Mouse (Mus musculus) neural tube, embryonic 11.5 days (tissue): ENCODE measurements at regions not wholly inside any gene's neighbourhood (a gene's known extent, or its start where the extent isn't known, plus 50 kb on each side); places are given as distances from the start of the nearest gene placed in this dataset.
"Not testable (repeated sequence)": the region's sequence is repeated elsewhere in the genome, so short reads cannot be mapped to it uniquely, and the experiment has no call there.

Source experiments
- ATAC-seq: fragments of 200-750 bp; cut with Nextera tagmentation; 2 replicates; pipeline ENCODE4 v1.8.0; 2017; ENCODE audit warnings: moderate number of reproducible peaks, mild to moderate bottlenecking, moderate TSS enrichment, moderate library complexity; ENCODE audit not compliant: insufficient read depth, low FRiP score, low TSS enrichment
- DNase-seq: peaks from one replicate; pipeline ENCODE4 v3.0.0-alpha.2; 2015; ENCODE audit warnings: low spot score
- H3K27ac ChIP-seq: fragments of 300-500 bp; sonication (generic); 2 replicates; pipeline ENCODE4 v1.5.1; 2014; ENCODE audit warnings: low read depth, mild to moderate bottlenecking, low read length
- H3K27me3 ChIP-seq: fragments of 300-500 bp; sonication (generic); 2 replicates; pipeline ENCODE4 v1.6.1; 2014; ENCODE audit warnings: mild to moderate bottlenecking, low read length, mixed read lengths; ENCODE audit not compliant: control insufficient read depth, insufficient read depth
- H3K36me3 ChIP-seq: fragments of 300-500 bp; sonication (generic); 2 replicates; pipeline ENCODE4 v1.6.1; 2014; ENCODE audit warnings: mild to moderate bottlenecking, low read length, moderate library complexity, mixed read lengths; ENCODE audit not compliant: control insufficient read depth, insufficient read depth
- H3K4me1 ChIP-seq: fragments of 300-500 bp; sonication (generic); 2 replicates; pipeline ENCODE4 v1.6.1; 2014; ENCODE audit warnings: low read length, mixed read lengths; ENCODE audit not compliant: control insufficient read depth, insufficient read depth
- H3K4me2 ChIP-seq: fragments of 300-500 bp; sonication (generic); 2 replicates; pipeline ENCODE4 v1.6.1; 2014; ENCODE audit warnings: low read depth, mild to moderate bottlenecking, moderate library complexity
- H3K4me3 ChIP-seq: fragments of 300-500 bp; sonication (generic); 2 replicates; pipeline ENCODE4 v1.5.1; 2014; ENCODE audit warnings: low read depth, low read length
- H3K9ac ChIP-seq: fragments of 300-500 bp; sonication (generic); 2 replicates; pipeline ENCODE4 v1.6.1; 2014; ENCODE audit warnings: mild to moderate bottlenecking, low read length
- H3K9me3 ChIP-seq: fragments of 300-500 bp; sonication (generic); 2 replicates; pipeline ENCODE4 v1.6.1; 2016; ENCODE audit warnings: low read length; ENCODE audit not compliant: control insufficient read depth
- WGBS: fragments of 180-500 bp; shearing (Covaris S2); extraction: QIAGEN DNeasy Blood & Tissue Kit; methylation state at CpG from one replicate; pipeline ENCODE4 v1.1.7; 2014; 5-methylcytosine and 5-hydroxymethylcytosine counted together

- 70% methylated on average over 6 of the region's 6 CpGs for WGBS
- H3K27ac ChIP-seq, DNase-seq, H3K4me3 ChIP-seq, H3K36me3 ChIP-seq, H3K27me3 ChIP-seq, ATAC-seq, H3K9ac ChIP-seq, H3K9me3 ChIP-seq, H3K4me2 ChIP-seq, H3K4me1 ChIP-seq: not testable (repeated sequence)
Measured at GRCm38 (mm10) chr6:133724627-133725026, 128.9 kb downstream of the Kap start.

DNA sequence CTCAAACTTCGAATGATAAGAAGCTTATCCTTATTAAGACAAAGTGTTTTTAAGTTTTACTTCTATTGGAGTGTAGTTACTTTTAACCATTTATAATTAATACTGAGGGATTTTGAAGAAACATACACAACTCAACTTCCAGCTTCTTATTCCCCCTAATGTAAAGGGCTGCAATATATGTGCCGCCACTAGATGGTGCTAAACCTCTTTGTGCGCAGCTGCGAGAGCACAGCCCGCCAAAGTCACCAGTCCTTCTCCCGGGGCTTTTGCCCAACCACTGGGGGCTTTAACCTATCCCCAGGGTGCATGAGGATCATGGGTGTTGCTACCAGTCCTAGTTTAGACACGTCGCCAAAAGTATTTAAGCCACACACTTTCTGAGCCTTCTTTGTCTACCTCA is 146.8 kb downstream of the Kap start:
- not testable (repeated sequence) for H3K27ac ChIP-seq, H3K4me3 ChIP-seq, H3K36me3 ChIP-seq, H3K9me3 ChIP-seq, ATAC-seq, H3K27me3 ChIP-seq, H3K4me2 ChIP-seq, H3K4me1 ChIP-seq, H3K9ac ChIP-seq
- under 1% methylated on average over 8 of the region's 8 CpGs for WGBS
- DNase-seq, result peak; percentile 45

GRCm38 (mm10) chr6:133701625-133702024 is 151.9 kb downstream of the Kap start:
- DNase-seq, result no peak
- Histone ChIP-seq H3K4me2 (no peak overlapping the region), H3K27me3 (no peaks in the 10 kb centered on the region), H3K9me3 (no peaks in the 10 kb centered on the region), H3K27ac (no peak overlapping the region), H3K4me3 (no peak overlapping the region), H3K4me1 (no peaks in the 10 kb centered on the region), H3K36me3 (no peaks in the 10 kb centered on the region), H3K9ac (no peak overlapping the region)
- WGBS, result 62% methylated on average over 2 of the region's 2 CpGs
- no peak for ATAC-seq
